Mouse (Mus musculus): ENCODE measurements around the gene Batf2.
"Not testable (repeated sequence)": the region's sequence is repeated elsewhere in the genome, so short reads cannot be mapped to it uniquely, and the experiment has no call there.

The Batf2 gene

GRCm38 (mm10) chr19:6140678-6141393 is at the start of gene Batf2:
Gene Batf2 (plus strand): TSS chr19:6140983.
- peak; percentile 96 to 97 for DNase-seq

DNA sequence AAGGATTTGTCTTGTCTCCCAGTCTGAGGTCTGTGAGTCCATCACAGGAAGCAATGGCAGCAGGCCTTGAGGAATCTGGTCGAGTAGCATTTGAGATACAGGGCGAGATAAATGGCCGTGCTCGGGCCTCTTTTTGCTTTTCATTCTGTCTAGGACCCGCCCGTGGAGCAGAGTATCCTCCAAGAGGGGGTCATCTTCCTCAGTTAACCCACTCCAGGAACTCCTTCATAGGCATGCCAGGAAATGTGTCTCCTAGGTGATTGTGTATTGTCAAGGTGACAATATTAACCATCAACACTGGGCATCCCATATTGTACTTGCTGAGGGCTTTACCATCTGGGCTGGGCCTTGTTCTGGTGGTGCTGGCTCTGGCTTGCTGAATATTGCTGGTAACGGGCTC is 46.7 kb upstream of the Batf2 start, which contains the start of gene AC131692.1:
TSS of gene AC131692.1 (plus strand) at position 301 of the 400 bp plus-strand sequence.
- DNase-seq = no peak

GRCm38 (mm10) chr19:6097847-6098246 is 42.9 kb upstream of the Batf2 start:
- DNase-seq = no peak

DNA sequence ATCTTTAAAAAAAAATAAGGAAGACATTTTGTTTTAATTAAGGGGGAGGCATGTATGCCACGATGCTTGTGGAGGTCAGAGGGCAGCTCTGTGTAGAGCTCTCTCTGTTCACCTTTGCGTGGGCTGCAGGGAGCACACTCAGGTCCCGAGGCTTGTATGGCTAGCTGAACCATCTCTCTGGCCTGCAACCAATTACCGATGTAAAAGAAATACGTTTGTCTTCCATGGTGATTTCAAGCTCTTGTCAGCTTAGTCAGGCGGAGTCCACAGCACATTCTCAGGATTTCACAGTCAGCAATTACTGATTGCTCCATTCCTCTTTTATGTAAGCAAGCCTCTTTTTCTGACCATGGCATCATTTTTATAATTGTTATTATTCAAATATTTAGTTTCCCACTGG is 39.6 kb upstream of the Batf2 start:
- no peak for DNase-seq

DNA sequence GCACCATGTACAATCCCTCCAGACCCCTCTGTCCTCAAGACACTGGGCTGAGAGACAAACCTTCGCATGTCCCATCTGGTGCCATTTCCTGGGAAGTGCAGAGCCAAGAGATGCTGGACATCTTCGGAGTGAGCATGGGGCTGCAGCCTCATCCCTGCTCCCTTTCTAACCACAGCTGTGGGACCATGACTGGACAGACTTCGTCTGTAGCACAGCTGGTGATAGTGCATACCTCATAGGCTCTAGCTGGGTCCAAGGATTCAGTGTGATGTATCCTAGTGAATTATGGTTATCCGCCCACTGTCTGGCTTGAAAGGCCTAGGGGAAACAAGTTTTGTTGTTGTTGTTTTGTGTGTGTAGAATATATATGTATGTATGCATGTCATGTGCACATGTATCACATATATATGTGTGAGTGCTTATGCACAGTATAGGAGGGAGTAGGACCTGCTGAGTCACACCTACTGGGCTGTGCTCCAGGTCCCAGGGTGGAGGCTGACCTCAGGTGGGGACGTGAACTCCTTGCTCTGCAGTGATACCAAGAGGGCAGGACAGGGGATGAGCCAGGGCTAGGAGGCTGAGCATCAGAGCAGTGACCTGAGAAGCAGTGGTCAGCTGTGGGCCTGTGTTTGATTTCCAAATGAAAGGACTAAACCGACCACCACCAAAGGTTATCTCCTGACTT is 38.5 kb upstream of the Batf2 start:
- no peak for DNase-seq

GRCm38 (mm10) chr19:6104476-6104875 is 36.3 kb upstream of the Batf2 start:
- DNase-seq = no peak

DNA sequence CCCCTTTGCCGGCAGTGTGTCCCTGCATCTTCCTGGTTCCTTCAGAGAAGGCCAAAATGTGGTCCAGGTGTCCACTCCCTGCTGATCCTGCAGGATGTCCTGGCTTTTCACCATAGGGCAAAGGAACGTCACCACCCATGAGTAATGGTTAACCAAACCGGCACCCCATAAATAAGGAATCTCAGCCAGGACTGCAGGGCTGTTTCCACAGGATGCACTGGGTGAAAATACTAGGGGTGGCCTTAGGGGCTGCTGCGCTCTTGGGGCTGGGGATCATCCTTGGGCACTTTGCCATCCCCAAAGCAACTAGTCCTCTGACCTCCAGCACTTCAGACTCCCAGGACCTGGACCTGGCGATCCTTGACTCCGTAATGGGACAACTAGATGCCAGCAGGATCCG is 35.2 kb upstream of the Batf2 start, which contains the start of gene Naaladl1:
TSS of gene Naaladl1 (plus strand) at position 197 of the 400 bp plus-strand sequence.
- DNase-seq = no peak

- no peak for DNase-seq
Measured at GRCm38 (mm10) chr19:6113116-6113515, 27.7 kb upstream of the Batf2 start.

DNA sequence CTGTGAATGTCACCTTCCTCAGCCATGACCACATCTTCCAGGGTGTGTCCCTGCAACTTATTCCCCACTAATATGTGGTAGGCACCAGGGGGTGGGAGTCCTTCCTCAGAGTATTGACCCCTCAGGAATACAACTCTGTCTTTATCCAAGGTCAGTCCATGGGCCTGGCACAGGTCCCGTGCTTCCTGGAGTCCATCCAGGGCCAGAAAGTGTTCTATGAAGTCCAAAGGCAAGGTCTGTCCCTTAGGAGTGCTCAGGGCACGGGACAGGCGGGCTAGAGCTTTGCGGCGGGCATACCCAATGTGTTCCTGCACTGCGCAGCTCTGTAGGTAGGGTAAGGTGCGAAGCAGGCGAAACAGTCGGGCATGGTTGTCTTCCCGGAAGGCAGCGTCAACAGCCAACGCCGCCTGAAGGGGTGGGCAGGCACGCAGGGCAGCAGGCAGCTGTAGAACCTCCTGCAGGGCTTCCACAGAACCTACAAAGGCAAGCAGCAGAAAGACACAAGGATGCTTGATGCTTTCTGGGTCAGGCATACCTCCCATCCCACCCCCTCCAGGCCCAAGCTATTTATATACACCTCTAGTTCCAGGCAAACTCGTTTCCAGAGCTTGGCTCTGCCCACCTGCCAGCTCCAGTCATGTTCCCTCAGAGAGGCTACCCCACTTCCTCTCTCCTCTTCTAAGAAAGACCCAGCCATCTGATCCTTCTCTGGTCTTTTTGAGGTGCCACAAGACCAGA is 24.5 kb upstream of the Batf2 start:
- DNase-seq = peak; percentile 45 to 47

DNA sequence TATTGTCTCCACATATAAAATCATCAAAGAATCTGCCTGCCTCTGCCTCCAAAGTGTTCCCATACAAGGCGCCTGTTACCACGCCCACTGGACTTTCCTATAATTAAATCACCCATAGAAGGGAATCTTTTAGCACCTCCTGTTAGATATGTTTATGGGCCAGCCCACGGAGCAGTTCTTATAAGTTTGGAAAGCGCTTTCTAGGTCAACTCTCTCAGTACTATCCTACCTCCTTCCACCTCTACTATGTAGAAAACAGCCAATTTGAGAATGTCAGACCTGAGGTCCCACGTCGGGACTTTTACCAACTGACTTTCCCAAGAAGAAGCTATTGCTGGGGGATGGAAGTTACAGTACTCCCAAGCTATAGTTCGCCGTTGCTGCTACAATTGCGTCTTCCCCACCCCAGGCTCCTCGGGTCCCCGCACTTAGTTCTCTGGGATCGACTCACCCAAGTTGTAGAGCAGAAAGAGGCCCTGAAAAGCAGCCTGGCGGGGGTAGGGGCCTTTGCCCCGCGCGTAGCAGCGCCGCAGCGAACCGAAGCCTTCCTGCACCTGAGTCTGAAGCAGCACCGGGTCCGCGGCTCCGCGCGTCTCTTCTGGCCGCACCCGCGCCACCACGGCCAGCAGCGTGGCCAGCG is 23.3 kb upstream of the Batf2 start:
- DNase-seq = no peak

GRCm38 (mm10) chr19:6117986-6118676 is 22.7 kb upstream of the Batf2 start, which contains the start of gene Sac3d1:
Gene Sac3d1 (minus strand): TSS chr19:6118650.
- peak; percentile 91 to 93 for DNase-seq

GRCm38 (mm10) chr19:6118677-6119185 is 22.1 kb upstream of the Batf2 start:
- DNase-seq = peak; percentile 64

GRCm38 (mm10) chr19:6121761-6122160 is 19.0 kb upstream of the Batf2 start:
- no peak for DNase-seq

DNA sequence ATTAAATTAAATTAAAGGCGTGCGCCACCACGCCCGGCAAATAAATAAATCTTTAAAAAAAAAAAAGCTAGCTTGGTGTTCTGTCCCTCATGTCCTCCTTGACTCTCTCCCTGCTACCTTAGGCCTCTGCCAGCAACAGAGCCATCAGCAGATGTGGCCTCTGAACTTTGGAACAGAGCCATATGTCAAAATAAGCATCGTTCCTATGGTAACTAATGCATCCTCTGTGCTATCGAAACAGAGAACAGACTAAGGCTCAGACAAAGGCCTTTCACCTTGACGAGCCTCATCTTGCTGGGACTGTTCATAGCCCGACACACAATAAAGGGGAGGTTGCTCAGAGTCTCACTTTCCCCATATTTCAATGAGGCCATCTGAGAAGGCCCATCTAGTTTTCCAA is 17.5 kb upstream of the Batf2 start:
- peak; percentile 58 to 69 for DNase-seq

DNA sequence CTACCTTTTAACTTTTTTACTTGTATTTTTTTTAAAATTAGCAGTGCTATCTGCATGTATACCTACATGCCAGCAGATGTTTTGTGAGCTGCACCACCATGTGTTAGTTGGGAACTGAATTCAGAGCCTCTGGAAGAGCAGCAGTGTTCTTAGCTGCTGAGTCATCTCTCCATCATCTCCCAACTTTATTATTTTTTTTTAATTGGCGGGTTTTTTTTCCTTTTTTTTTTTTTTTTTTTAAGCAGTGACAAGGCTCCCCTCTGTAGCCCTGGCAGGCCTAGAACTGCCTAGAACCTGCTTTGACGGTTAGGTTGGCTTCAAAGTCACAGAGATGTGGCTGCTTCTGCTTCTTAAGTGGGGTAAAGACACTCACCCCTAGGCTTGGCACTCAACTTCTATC is 15.9 kb upstream of the Batf2 start:
- DNase-seq = no peak

DNA sequence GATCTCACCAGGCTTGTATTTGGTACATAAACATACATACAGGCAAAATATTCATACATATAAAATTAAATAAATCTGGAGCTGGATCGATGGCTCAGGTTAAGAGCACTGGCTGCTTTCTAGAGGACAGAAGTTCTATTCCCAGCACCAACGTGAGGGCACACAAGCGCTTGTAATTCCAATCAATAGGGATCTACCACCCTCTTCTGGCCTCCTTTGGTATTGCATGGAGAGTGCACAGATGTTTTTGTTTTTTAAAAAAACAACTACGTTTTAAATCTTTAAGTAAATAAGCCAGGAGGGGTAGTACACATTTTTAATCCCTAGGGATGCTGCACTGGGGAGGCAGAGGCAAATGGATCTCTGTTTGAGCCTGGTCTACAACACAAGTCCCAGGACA is 14.5 kb upstream of the Batf2 start:
- DNase-seq = peak; percentile 70 to 83

GRCm38 (mm10) chr19:6126789-6127580 is 13.8 kb upstream of the Batf2 start:
- no peak for DNase-seq

GRCm38 (mm10) chr19:6127760-6128341 is 12.9 kb upstream of the Batf2 start, which contains the start of gene Snx15:
Gene Snx15 (minus strand): TSS chr19:6128304.
- DNase-seq = peak; percentile 98

DNA sequence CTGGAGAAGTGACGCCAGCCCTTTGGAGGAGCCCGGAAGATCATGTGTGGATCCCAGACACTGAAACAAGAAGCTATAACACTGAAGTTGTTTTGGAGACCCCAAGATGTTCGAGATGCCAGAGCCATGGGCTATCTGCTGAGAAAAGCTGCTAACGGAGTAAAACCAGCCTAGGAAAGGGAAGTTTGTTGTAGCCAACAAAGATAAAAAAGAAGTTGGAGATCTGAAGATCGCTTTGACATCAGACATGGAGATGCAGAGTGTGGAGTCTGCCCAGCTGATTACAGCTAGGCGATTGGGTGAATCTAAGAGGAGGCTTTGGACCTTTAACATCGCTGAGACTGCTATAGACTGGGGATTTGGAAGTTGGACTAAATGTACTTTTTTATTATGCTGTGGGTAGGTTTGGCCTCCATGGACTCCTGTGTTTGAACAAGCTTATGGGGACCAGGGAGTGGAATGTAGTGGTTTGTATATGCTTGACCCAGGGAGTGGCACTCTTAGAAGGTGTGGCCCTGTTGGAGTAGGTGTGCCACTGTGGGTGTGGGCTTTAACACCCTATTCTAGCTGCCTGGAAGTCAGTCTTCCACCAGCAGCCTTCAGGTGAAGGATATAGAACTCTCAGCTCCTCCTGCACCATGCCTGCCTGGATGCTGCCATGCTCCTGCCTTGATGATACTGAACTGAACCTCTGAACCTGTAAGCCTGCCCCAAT is 10.2 kb upstream of the Batf2 start:
- not testable (repeated sequence) for DNase-seq
